Comparison of ENCODE assay signal across 37 mouse cellular contexts in the genomic region with DNA sequence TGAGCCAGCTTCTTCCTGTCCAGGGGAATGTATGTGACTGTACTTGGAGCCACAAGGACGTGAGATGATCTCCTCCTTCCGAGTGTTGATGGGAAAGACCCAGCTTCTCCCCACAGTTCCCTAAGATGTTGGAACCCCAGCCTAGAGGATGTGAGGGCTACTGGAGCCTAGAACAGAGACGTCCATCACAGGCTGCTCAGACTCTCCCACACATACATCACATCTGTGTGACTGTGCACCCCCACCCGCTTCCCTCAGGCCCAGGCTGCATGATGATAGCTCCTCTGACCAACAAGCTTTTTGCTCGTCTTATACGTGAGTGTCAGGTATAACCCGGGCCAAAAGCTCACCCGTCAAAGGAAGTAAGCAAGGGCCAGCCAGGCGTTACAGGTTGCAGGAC. TPM values are rescaled to one million over a fixed set of nuclear protein-coding genes. Genes with fewer than 3 reads are reported as not detected.
"Had no signal": no experiment of that assay in that cellular context is flagged by ENCODE, and none has a peak within 500 bp of the region (broad histone marks: within the 10 kb centered on the region; RNA-seq: fewer than 3 reads in every experiment).

No protein-coding gene starts in this region.

- ATAC-seq: forebrain, embryonic 16.5 days; hindbrain, embryonic 16.5 days; inflammation-experienced regulatory T-cells, adult 6 months; intestine, embryonic 15.5 days; intestine, postnatal 0 days had no signal

- H3K9ac ChIP-seq: hindbrain, embryonic 12.5 days; hindbrain, embryonic 14.5 days; intestine, embryonic 15.5 days; limb, embryonic 12.5 days; liver, embryonic 13.5 days; liver, embryonic 15.5 days had no signal

- DNase-seq: gastrocnemius, adult 2 months; gastrocnemius, postnatal 10 days; gastrocnemius, postnatal 25 days; heart, postnatal 4 days; kidney, adult 18-20 months; kidney, adult 8-10 months; kidney, postnatal 10 days; kidney, postnatal 25 days; kidney, postnatal 4 days; liver; liver, embryonic 13.5 days had no signal

- H3K36me3 ChIP-seq: hindbrain, embryonic 10.5 days; hindbrain, embryonic 12.5 days; intestine, embryonic 15.5 days; limb, embryonic 10.5 days; limb, embryonic 12.5 days; liver, embryonic 13.5 days; liver, embryonic 15.5 days had no signal

- H3K4me2 ChIP-seq: hindbrain, embryonic 12.5 days; hindbrain, embryonic 14.5 days; intestine, embryonic 15.5 days; limb, embryonic 12.5 days; liver, embryonic 11.5 days; liver, embryonic 13.5 days; liver, embryonic 15.5 days had no signal

- H3K4me3 ChIP-seq: gastrocnemius, adult 2 months; heart, embryonic 10.5 days; hindbrain, embryonic 10.5 days; hindbrain, embryonic 12.5 days; intestine, embryonic 15.5 days; layer of hippocampus, adult 2 months; left cerebral cortex, adult 2 months; limb, embryonic 10.5 days; limb, embryonic 12.5 days; liver, embryonic 13.5 days; liver, embryonic 15.5 days had no signal

- H3K4me1 ChIP-seq: hindbrain, embryonic 10.5 days; hindbrain, embryonic 12.5 days; intestine, embryonic 15.5 days; limb, embryonic 10.5 days; limb, embryonic 12.5 days; liver, embryonic 13.5 days; liver, embryonic 15.5 days had no signal

- H3K27me3 ChIP-seq: intestine, embryonic 15.5 days; liver, embryonic 15.5 days had no signal

- H3K9me3 ChIP-seq: heart, embryonic 10.5 days; hindbrain, embryonic 10.5 days; hindbrain, embryonic 12.5 days; intestine, embryonic 15.5 days; limb, embryonic 10.5 days; limb, embryonic 12.5 days; liver, embryonic 13.5 days; liver, embryonic 15.5 days had no signal

- H3K27ac ChIP-seq: gastrocnemius, adult 2 months; heart, embryonic 10.5 days; hindbrain, embryonic 10.5 days; hindbrain, embryonic 12.5 days; hindbrain, embryonic 14.5 days; intestine, embryonic 15.5 days; layer of hippocampus, adult 2 months; left cerebral cortex, adult 2 months; limb, embryonic 10.5 days; limb, embryonic 12.5 days; liver, embryonic 13.5 days; liver, embryonic 15.5 days had no signal

RNA-seq across cellular contexts. Expression of a gene that starts 12.7 kb away (rescaled TPM):
- total RNA-seq: granulocyte monocyte progenitor cell, adult 5-6 weeks had no signal
- polyA plus RNA-seq: inflammation-experienced regulatory T-cells, adult 6 months; liver, embryonic 11.5 days had no signal

RNA-seq across cellular contexts. Expression of a gene that starts 16.3 kb away (rescaled TPM):
- total RNA-seq: gastrocnemius, adult 2 months; gastrocnemius, postnatal 10 days; gastrocnemius, postnatal 25 days; gastrocnemius, postnatal 4 days; granulocyte monocyte progenitor cell, adult 5-6 weeks; heart, postnatal 4 days; layer of hippocampus, adult 2 months; layer of hippocampus, postnatal 10 days; left cerebral cortex, adult 2 months; left cerebral cortex, postnatal 14 days; left cerebral cortex, postnatal 36 days had no signal
- polyA plus RNA-seq: heart, embryonic 10.5 days; heart, embryonic 16.5 days; hindbrain, embryonic 12.5 days; inflammation-experienced regulatory T-cells, adult 6 months; intestine, embryonic 15.5 days; intestine, postnatal 0 days; kidney, embryonic 14.5 days; kidney, embryonic 16.5 days; limb, embryonic 12.5 days; liver, embryonic 11.5 days; liver, embryonic 13.5 days; liver, embryonic 15.5 days had no signal

RNA-seq across cellular contexts. Expression of a gene that starts 17.9 kb away (rescaled TPM):
- total RNA-seq: granulocyte monocyte progenitor cell, adult 5-6 weeks had no signal
- polyA plus RNA-seq: inflammation-experienced regulatory T-cells, adult 6 months had no signal

RNA-seq across cellular contexts. Expression of a gene that starts 22.9 kb away (rescaled TPM):
- total RNA-seq: granulocyte monocyte progenitor cell, adult 5-6 weeks had no signal
- polyA plus RNA-seq: inflammation-experienced regulatory T-cells, adult 6 months had no signal

RNA-seq across cellular contexts. Expression of a gene that starts 28.0 kb away (rescaled TPM):
- total RNA-seq: gastrocnemius, adult 2 months; gastrocnemius, postnatal 10 days; gastrocnemius, postnatal 25 days; gastrocnemius, postnatal 4 days; granulocyte monocyte progenitor cell, adult 5-6 weeks; heart, postnatal 4 days; layer of hippocampus, adult 2 months; layer of hippocampus, postnatal 10 days; layer of hippocampus, postnatal 25 days; left cerebral cortex, adult 2 months; left cerebral cortex, postnatal 14 days; left cerebral cortex, postnatal 36 days had no signal
- polyA plus RNA-seq: forebrain, embryonic 16.5 days; frontal cortex, adult 2 months; heart, embryonic 10.5 days; heart, embryonic 16.5 days; hindbrain, embryonic 10.5 days; hindbrain, embryonic 12.5 days; hindbrain, embryonic 14.5 days; hindbrain, embryonic 16.5 days; inflammation-experienced regulatory T-cells, adult 6 months; intestine, embryonic 15.5 days; intestine, postnatal 0 days; kidney, embryonic 14.5 days; kidney, embryonic 16.5 days; limb, embryonic 10.5 days; limb, embryonic 12.5 days; limb, embryonic 14.5 days; liver, embryonic 11.5 days; liver, embryonic 13.5 days; liver, embryonic 15.5 days had no signal
